Mouse (Mus musculus) ES-E14 (cell line): ENCODE data around the gene Chp2. TPM values are rescaled to one million over a fixed set of nuclear protein-coding genes. Genes with fewer than 3 reads are reported as not detected.
"Not testable (repeated sequence)": the region's sequence is repeated elsewhere in the genome, so short reads cannot be mapped to it uniquely, and the experiment has no call there.

Experiments
- DNase-seq: peaks from one replicate; pipeline ENCODE4 v3.0.0-alpha.2; 2013; ENCODE audit warnings: low read depth, low spot score
- H3K27ac ChIP-seq: 2 replicates; pipeline ENCODE4 v1.5.1; 2012; ENCODE audit warnings: low read depth, mild to moderate bottlenecking, low read length, moderate library complexity, mixed read lengths; ENCODE audit not compliant: poor library complexity, insufficient read depth, severe bottlenecking
- H3K36me3 ChIP-seq: 2 replicates; pipeline ENCODE4 v1.6.1; 2012; ENCODE audit warnings: mild to moderate bottlenecking, low read length, moderate library complexity, mixed read lengths; ENCODE audit not compliant: control insufficient read depth, poor library complexity, insufficient read depth, severe bottlenecking
- H3K4me1 ChIP-seq, 2 experiments: fragments of 150-350 bp in 1 of 2; sonication (generic) in 1 of 2; 2 replicates each; pipeline ENCODE4 v1.6.1; 2012; ENCODE audit warnings: low read length in 2 of 2, mild to moderate bottlenecking in 1 of 2, mixed read lengths in 1 of 2; ENCODE audit not compliant: control insufficient read depth in 2 of 2, insufficient read depth in 2 of 2, poor library complexity in 1 of 2
- H3K4me3 ChIP-seq, 2 experiments: fragments of 150-350 bp in 1 of 2; sonication (generic) in 1 of 2; 2 replicates each; pipeline ENCODE4 v1.5.1; 2012; ENCODE audit warnings: low read length in 2 of 2, low read depth in 1 of 2, mild to moderate bottlenecking in 1 of 2, mixed read lengths in 1 of 2; ENCODE audit not compliant: insufficient read depth in 1 of 2, poor library complexity in 1 of 2, severe bottlenecking in 1 of 2
- H3K9ac ChIP-seq: 2 replicates; pipeline ENCODE4 v1.6.1; 2012; ENCODE audit warnings: low read depth, mild to moderate bottlenecking, low read length, mixed read lengths; ENCODE audit not compliant: poor library complexity, insufficient read depth, severe bottlenecking
- H3K9me3 ChIP-seq: fragments of 150-350 bp; sonication (generic); 2 replicates; pipeline ENCODE4 v1.6.1; 2012; ENCODE audit warnings: low read depth, mild to moderate bottlenecking, low read length; ENCODE audit not compliant: control insufficient read depth, insufficient read depth
- CHD2 ChIP-seq: IDR thresholded peaks from 2 replicates; pipeline ENCODE4 v1.6.1; 2014; ENCODE audit warnings: mild to moderate bottlenecking, low read depth, low read length, inconsistent platforms
- HCFC1 ChIP-seq: IDR thresholded peaks from 2 replicates; pipeline ENCODE4 v1.6.1; 2012; ENCODE audit warnings: low read length, inconsistent platforms, borderline replicate concordance; ENCODE audit not compliant: insufficient read depth
- MAFK ChIP-seq: IDR thresholded peaks from 2 replicates; pipeline ENCODE4 v1.6.1; 2014; ENCODE audit warnings: mild to moderate bottlenecking, low read depth, low read length, inconsistent platforms; ENCODE audit not compliant: insufficient read depth
- ZC3H11A ChIP-seq: IDR thresholded peaks from 2 replicates; pipeline ENCODE4 v1.6.1; 2012; ENCODE audit warnings: low read depth, mild to moderate bottlenecking, inconsistent platforms, low read length, borderline replicate concordance
- ZNF384 ChIP-seq: IDR thresholded peaks from 2 replicates; pipeline ENCODE4 v1.6.1; 2012; ENCODE audit warnings: low read depth, low read length, inconsistent platforms
- in situ Hi-C, 2 experiments: fragments of 600-800 bp; cut with MboI; formaldehyde crosslinking; loops; one replicate each; pipeline ENCODE4 v1.15.1; 2025; ENCODE audit warnings: low sequenced_read_pairs in 2 of 2, inconsistent platforms in 1 of 2; ENCODE audit not compliant: unreplicated experiment in 2 of 2
- total RNA-seq: library from RNA; depleted of rRNA; stranded (reverse); fragments of 300-350 nt; gene quantifications from 2 replicates; pipeline ENCODE4 v1.2.3, GENCODE M21; 2012

The Chp2 gene
- total RNA-seq, 1 experiment: not detected

DNA sequence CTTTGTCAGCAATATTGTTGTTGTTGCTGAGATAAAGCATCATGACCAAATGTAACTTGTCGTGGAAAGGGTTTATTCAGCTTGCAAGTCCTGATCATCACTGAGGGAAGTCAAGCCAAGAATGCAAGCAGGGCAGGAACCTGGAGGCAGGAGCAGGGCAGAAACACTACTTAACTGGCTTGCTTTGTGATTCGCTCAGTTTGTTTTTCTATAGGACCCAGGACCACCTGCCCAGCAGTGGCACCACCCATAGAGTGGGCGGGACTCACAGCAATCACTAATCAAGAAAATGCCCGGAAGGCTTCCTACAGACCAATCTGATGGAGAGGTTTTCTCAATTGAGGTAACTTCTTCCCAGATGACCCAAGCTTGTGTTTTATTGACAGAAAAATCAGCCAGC lies 10.6 kb downstream of the Chp2 start:
- peak; percentile 41 for DNase-seq
- H3K9ac ChIP-seq: no peak overlapping the region

DNA sequence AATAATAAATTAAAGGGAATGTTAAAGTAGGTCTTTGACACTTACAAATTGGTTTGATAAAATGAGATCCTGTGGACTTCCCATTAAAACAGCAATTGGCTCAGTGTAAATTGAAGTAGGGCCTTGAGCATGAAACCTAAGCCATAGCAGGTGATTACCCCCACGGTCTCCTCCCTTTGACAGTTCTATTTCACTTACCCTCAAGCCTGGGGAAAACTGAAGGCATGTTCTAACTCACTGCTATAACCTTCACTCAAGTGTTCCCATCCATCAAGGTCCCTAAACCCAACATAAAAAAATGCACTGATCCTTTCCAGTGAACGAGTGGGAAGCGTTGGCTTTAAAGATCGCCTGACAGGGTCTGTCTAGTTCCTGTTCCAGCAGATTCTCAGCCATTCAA lies 11.6 kb downstream of the Chp2 start:
- in situ Hi-C loops: no loop called here

More for the DNA sequence above, 10.6 kb downstream of the Chp2 start:
- no peaks in the 10 kb centered on the region for H3K9me3 ChIP-seq
- peaks cover 0 to 7% of the 10 kb centered on the region in 2 experiments; a peak in 1 of 4 replicates for H3K4me1 ChIP-seq
- no peaks in the 10 kb centered on the region for H3K36me3 ChIP-seq
- no peak overlapping the region for H3K4me3 ChIP-seq
- TF ChIP-seq MAFK (no peak), HCFC1 (no peak), ZC3H11A (no peak)
- in situ Hi-C loops: no loop called here
- no peak overlapping the region; the same call in 1 of the 2 replicates for H3K27ac ChIP-seq

DNA sequence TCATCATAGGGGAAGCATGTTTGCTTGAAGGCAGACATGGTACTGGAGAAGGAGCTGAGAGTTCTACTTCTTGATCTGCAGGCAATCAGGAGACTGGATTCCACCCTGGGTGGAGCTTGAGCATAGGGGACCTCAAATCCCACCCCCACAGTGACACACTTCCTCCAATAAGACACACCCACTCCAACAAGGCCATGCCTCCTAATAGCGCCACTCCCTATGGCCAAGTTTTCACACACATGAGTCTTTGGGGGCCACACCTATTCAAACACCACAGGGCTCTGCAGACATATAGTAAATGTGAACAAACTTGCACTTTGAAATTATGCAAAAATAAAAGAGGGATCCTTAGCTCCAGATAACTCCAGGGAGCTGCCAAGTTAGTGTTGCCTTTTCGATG lies 19.6 kb downstream of the Chp2 start:
- H3K36me3 ChIP-seq: no peaks in the 10 kb centered on the region
- H3K9me3 ChIP-seq: no peaks in the 10 kb centered on the region
- no peaks in the 10 kb centered on the region; a peak in 1 of 4 replicates for H3K4me1 ChIP-seq
- TF ChIP-seq HCFC1 (no peak), CHD2 (no peak), MAFK (no peak), ZNF384 (no peak), ZC3H11A (no peak)
- in situ Hi-C loops: no loop called here
- H3K9ac ChIP-seq: no peak overlapping the region
- no peak overlapping the region for H3K4me3 ChIP-seq
- DNase-seq: no peak
- H3K27ac ChIP-seq: no peak overlapping the region

More for the DNA sequence above, 11.6 kb downstream of the Chp2 start:
- H3K36me3 ChIP-seq: no peaks in the 10 kb centered on the region
- no peak overlapping the region for H3K27ac ChIP-seq
- no peaks in the 10 kb centered on the region for H3K9me3 ChIP-seq
- TF ChIP-seq ZNF384 (no peak), HCFC1 (no peak), CHD2 (no peak), MAFK (no peak), ZC3H11A (no peak)
- no peak overlapping the region for H3K4me3 ChIP-seq
- DNase-seq: no peak
- H3K4me1 ChIP-seq: peaks cover 0 to 7% of the 10 kb centered on the region in 2 experiments; a peak in 1 of 4 replicates
- H3K9ac ChIP-seq: no peak overlapping the region

DNA sequence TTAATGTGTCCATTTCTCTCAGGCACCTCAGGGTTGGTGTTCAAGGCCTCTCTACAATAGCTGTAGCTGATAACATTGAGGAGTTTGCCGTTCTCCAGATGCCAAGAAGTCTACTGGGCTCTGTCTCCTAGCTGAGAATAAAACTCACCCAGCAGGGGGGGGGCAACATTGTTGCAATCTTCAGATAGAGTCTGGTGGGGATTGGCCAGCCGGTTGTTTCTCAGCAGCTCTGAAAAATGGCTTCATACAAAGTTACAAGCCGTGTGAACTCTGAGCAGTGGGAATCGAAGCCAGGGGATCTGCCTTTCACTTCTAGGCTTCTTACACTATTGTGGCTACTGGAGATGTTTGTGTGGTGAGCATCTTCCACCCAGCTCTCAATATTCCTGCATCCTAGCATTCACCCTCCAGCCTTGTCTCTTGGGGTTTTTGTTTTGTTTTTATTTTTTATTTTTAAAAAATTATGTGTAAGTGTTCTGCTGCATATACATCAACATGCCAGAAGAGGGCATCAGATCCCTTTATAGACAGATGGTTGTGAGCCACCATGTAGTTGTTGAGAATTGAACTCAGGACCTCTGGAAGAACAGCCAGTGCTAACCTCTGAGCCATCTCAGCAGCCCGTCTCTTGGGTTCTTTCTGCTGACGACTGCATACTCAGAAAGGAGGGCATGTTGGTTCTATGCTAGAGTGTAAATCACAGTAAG lies 21.3 kb downstream of the Chp2 start:
- no peak for DNase-seq
- TF ChIP-seq ZC3H11A (no peak), CHD2 (no peak), HCFC1 (no peak), ZNF384 (no peak), MAFK (no peak)
- H3K9me3 ChIP-seq: no peaks in the 10 kb centered on the region
- in situ Hi-C loops: no loop called here
- no peaks in the 10 kb centered on the region for H3K4me1 ChIP-seq
- H3K4me3 ChIP-seq: no peak overlapping the region
- no peak overlapping the region for H3K9ac ChIP-seq
- no peak overlapping the region for H3K27ac ChIP-seq
- no peaks in the 10 kb centered on the region for H3K36me3 ChIP-seq

DNA sequence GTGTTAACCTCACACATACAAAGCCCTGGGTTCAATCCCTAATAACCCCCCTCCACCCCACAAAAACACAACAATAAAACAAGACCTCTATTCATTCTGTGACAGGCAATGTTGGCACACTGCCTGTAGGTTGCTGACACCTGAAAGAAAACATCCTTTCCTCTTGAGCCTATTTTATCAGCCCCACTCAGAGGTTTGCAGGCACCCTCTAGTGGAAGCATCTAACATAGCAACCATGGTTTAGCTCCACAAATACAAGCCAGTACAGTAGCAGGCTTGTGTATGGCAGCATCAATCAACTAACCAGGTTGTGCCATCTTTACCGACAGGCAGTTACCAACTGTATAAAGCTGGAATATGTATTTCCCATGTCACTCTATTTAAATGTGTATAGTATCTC lies 23.0 kb downstream of the Chp2 start:
- H3K27ac ChIP-seq: no peak overlapping the region
- DNase-seq: peak; percentile 35
- in situ Hi-C loops: no loop called here
- no peak overlapping the region for H3K4me3 ChIP-seq
- no peaks in the 10 kb centered on the region for H3K9me3 ChIP-seq
- H3K9ac ChIP-seq: no peak overlapping the region
- H3K36me3 ChIP-seq: no peaks in the 10 kb centered on the region
- no peaks in the 10 kb centered on the region for H3K4me1 ChIP-seq
- no peak for TF ChIP-seq MAFK
- TF ChIP-seq ZC3H11A: 0 out of 2 replicates have a peak, but pooled peaks have one; percentile 20

DNA sequence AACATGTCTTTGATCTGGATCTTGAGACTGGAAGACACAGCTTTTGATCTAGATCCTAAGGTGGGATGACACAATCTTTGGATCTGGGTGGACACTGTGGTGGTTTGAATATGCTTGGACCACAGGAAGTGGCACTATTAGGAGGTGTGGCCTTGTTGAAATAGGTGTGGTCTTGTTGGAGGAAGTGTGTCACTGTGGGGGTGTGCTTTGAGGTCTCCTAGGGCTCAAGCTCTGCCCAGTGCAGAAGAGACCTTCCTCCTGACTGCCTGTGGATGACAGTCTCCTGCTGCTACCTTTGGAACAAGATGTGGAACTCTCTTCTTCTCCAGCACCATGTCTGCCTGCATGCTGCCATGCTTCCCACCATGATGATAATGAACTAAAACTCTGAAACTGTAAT lies 23.4 kb downstream of the Chp2 start:
- H3K4me3 ChIP-seq, H3K36me3 ChIP-seq, H3K27ac ChIP-seq, DNase-seq, H3K9me3 ChIP-seq, H3K4me1 ChIP-seq, in situ Hi-C loops, H3K9ac ChIP-seq: not testable (repeated sequence)
